Mouse (Mus musculus) heart, adult 2 months (tissue): ENCODE measurements around the gene Ttc16.

ENCODE experiments used
- CTCF ChIP-seq: fragments of 200-600 bp; IDR thresholded peaks from 2 replicates; pipeline ENCODE4 v1.8.1; 2022; ENCODE audit warnings: antibody characterized with exemption, mild to moderate bottlenecking, moderate library complexity
- EP300 ChIP-seq: fragments of 200-500 bp; IDR thresholded peaks from 2 replicates; pipeline ENCODE4 v1.6.1; 2011; ENCODE audit warnings: low read depth, low read length, control low read depth; ENCODE audit not compliant: insufficient read depth
- POLR2A ChIP-seq: fragments of 200-500 bp; IDR thresholded peaks from 2 replicates; pipeline ENCODE4 v1.6.1; 2011; ENCODE audit warnings: mild to moderate bottlenecking, low read depth, low read length, control low read depth; ENCODE audit not compliant: insufficient read depth

DNA sequence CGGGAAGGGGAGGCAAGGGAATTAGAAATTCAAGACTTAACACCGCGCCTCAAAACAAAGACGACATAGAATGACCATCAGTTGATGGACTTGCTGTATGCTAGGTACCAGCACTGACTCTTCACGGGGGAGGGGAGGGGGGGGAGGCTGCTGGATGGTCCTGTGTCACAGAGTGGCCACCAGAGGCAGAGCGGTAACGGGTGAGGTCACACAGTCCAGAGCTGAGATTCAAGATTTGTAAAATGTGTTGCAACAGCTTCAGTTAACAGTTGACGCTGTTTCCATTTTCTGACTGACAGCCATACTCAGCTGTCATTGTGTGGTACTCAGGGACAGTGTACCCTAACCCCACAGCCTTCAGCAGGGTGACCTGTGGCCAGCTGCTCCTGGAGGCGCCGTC is 23.3 kb downstream of the Ttc16 start:
- TF ChIP-seq POLR2A: no peak
- no peak for TF ChIP-seq EP300
- TF ChIP-seq CTCF: no peak
